Mouse (Mus musculus): ENCODE measurements around the gene Pax7.

DNA sequence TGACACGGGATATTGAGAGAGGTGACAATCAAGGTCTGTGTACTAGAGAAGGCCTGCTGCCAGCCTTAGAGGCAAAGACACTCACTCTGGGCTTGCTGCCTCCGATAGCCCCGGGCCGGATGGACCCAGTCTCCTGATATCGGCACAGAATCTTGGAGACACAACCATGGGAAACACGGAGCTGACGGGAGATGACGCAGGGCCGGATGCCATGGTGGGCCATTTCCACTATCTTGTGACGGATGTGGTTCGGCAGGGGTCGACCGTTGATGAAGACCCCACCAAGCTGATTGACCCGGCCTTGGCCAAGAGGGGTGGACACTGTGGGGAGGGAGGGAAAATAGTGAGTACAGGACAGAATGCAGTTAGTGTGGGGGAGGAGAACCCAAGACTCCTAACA is 3.3 kb downstream of the Pax7 start:
- TF ChIP-seq HCFC1 (IDR thresholded peaks at IDR 0.05; ENCODE audit: borderline replicate concordance, insufficient read depth, low read length) (no peak), ZNF384 (IDR thresholded peaks at IDR 0.05; ENCODE audit: low read depth, low read length) (no peak), CHD2 (IDR thresholded peaks at IDR 0.05; ENCODE audit: low read depth, low read length) (no peak)

Measured in ES-E14 (cell line).